In the genomic region with DNA sequence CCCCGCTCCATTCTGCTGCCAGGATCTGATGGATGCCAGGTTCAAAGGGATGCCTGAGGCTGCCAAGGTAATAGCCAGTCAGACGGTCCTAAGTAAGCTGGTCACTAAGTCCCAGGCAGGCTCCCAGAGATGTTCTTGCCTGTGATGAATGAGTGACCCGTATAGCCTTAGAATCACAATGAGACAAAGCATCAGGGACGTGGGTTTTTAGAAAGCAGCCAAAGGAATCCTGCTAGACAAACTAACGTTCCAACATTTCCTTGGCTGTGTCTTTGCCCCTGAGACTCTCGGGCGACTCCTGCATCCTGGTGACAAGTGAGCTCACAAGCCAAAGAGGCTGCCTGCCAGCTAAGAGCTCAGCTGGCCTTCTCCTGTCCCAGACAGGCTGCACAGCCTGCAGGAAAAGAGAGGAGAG, we compare ENCODE assay signal across 8 mouse cellular contexts. TPM values are rescaled to one million over a fixed set of nuclear protein-coding genes. Genes with fewer than 3 reads are reported as not detected.
DNase-seq lines count a peak whose midpoint lies in the region; TF ChIP-seq lines count a peak whose summit lies in the region.

No protein-coding gene starts in this region.

- no peaks in the 10 kb centered on the region for H3K9me3 ChIP-seq in heart, embryonic 10.5 days

- H3K36me3 ChIP-seq in heart, embryonic 10.5 days, result peaks cover 71% of the 10 kb centered on the region

- no peak overlapping the region for H3K4me3 ChIP-seq in heart, embryonic 10.5 days
- peak overlapping the region; percentile 97 for H3K4me3 ChIP-seq in gastrocnemius, adult 2 months

- no peak overlapping the region for H3K27ac ChIP-seq in heart, embryonic 10.5 days
- H3K27ac ChIP-seq in gastrocnemius, adult 2 months, result peak overlapping the region; percentile 52

- H3K4me1 ChIP-seq in heart, embryonic 10.5 days, result peaks cover 7% of the 10 kb centered on the region

- intact Hi-C loops in gastrocnemius, adult 2 months (cut with DNase I), result no loop called here

- DNase-seq in heart, adult 18-20 months, result peak; percentile 61 to 78
- DNase-seq in heart, embryonic 10.5 days (ENCODE audit: low spot score), result no peak
- DNase-seq in adrenal gland, postnatal 25 days, result peak; percentile 41
- DNase-seq in gastrocnemius, adult 2 months, result peak; percentile 82
- peak; percentile 49 for DNase-seq in kidney, postnatal 10 days
- DNase-seq in skeletal muscle tissue, adult 2 months (ENCODE audit: low read depth, low spot score), result peak; percentile 70
- no peak for DNase-seq in thymus, postnatal 25 days
- DNase-seq in ovary, adult 18-20 months (ENCODE audit: low spot score), result no peak

- no peak for TF ChIP-seq CTCF in gastrocnemius, adult 2 months (IDR thresholded peaks at IDR 0.05)

- 83% methylated on average over 7 of the region's 7 CpGs for WGBS in heart, embryonic 10.5 days

- no peaks in the 10 kb centered on the region for H3K27me3 ChIP-seq in heart, embryonic 10.5 days (ENCODE audit: insufficient read depth, poor library complexity, severe bottlenecking)

RNA-seq across cellular contexts. Expression of gene Pfkfb3, which starts 59.0 kb away (rescaled TPM):
- total RNA-seq in heart, adult 18-20 months (2021), result 10 to 100 TPM; 11.3 to 23.2 TPM
- polyA plus RNA-seq in heart, embryonic 10.5 days (2016; fragmentation: Nextera tagmentation; extraction: Ambion mirVana), result 12.7 and 20.5 TPM in 2 replicates
- total RNA-seq in adrenal gland, postnatal 25 days (2021), result 93.7 and 145 TPM in 2 replicates
- 100 to 1,000 TPM in 1 of 2 experiments, 10 to 100 TPM in 1; 84.9 to 302 TPM for total RNA-seq in gastrocnemius, adult 2 months (2021)

Comparison
In these comparisons a context has a peak if more than half of its experiments do, and no peak if none do; other contexts are left out.
1. DNase-seq: peak in heart, adult 18-20 months (2 of 2), adrenal gland, postnatal 25 days (single experiment), gastrocnemius, adult 2 months (single experiment), kidney, postnatal 10 days (single experiment) and skeletal muscle tissue, adult 2 months (single experiment); none in heart, embryonic 10.5 days (single experiment), thymus, postnatal 25 days (single experiment) and ovary, adult 18-20 months (single experiment).